Mouse (Mus musculus) heart, adult 2 months (tissue): ENCODE data around the gene Krt25. TPM values are rescaled to one million over a fixed set of nuclear protein-coding genes. Genes with fewer than 3 reads are reported as not detected.

Source experiments
- DNase-seq, 2 experiments: peaks; one replicate each; pipeline ENCODE4 v3.0.0; 2021
- H3K27ac ChIP-seq: fragments of 200-600 bp; 2 replicates; pipeline ENCODE4 v1.8.1; 2022
- H3K27me3 ChIP-seq: fragments of 200-500 bp; 2 replicates; pipeline ENCODE4 v1.6.1; 2012; ENCODE audit warnings: mild to moderate bottlenecking, low read length, inconsistent platforms, mixed read lengths; ENCODE audit not compliant: control insufficient read depth, insufficient read depth
- H3K36me3 ChIP-seq: fragments of 200-500 bp; 2 replicates; pipeline ENCODE4 v1.6.1; 2012; ENCODE audit warnings: low read length, inconsistent platforms; ENCODE audit not compliant: control insufficient read depth, insufficient read depth
- H3K4me1 ChIP-seq: fragments of 200-500 bp; 2 replicates; pipeline ENCODE4 v1.6.1; 2011; ENCODE audit warnings: low read length; ENCODE audit not compliant: control insufficient read depth, insufficient read depth
- H3K4me3 ChIP-seq: fragments of 200-600 bp; 2 replicates; pipeline ENCODE4 v1.8.1; 2022
- H3K79me2 ChIP-seq: fragments of 200-500 bp; replicated peaks from 2 replicates; pipeline ENCODE4 v1.6.1; 2012; ENCODE audit warnings: mild to moderate bottlenecking, inconsistent platforms, low read length, moderate library complexity, mixed read lengths; ENCODE audit not compliant: control insufficient read depth, insufficient read depth
- H3K9ac ChIP-seq: fragments of 200-500 bp; 2 replicates; pipeline ENCODE4 v1.6.1; 2012; ENCODE audit warnings: low read depth, mild to moderate bottlenecking, control low read depth, inconsistent platforms, low read length, mixed read lengths
- CTCF ChIP-seq: fragments of 200-600 bp; IDR thresholded peaks from 2 replicates; pipeline ENCODE4 v1.8.1; 2022; ENCODE audit warnings: antibody characterized with exemption, mild to moderate bottlenecking, moderate library complexity
- EP300 ChIP-seq: fragments of 200-500 bp; IDR thresholded peaks from 2 replicates; pipeline ENCODE4 v1.6.1; 2011; ENCODE audit warnings: low read depth, low read length, control low read depth; ENCODE audit not compliant: insufficient read depth
- POLR2A ChIP-seq: fragments of 200-500 bp; IDR thresholded peaks from 2 replicates; pipeline ENCODE4 v1.6.1; 2011; ENCODE audit warnings: mild to moderate bottlenecking, low read depth, low read length, control low read depth; ENCODE audit not compliant: insufficient read depth
- WGBS: fragments of 180-500 bp; shearing (Covaris S2); methylation state at CpG from one replicate; pipeline ENCODE4 v1.1.7; 2018; 5-methylcytosine and 5-hydroxymethylcytosine counted together
- intact Hi-C: fragments of 180-260 bp; cut with DNase I; formaldehyde crosslinking; loops from one replicate; pipeline ENCODE4 v1.15.1; 2025
- polyA plus RNA-seq: library from polyadenylated mRNA; depleted of rRNA; stranded (reverse); fragments of >200 nt; gene quantifications from 2 replicates; pipeline ENCODE4 v1.2.3, GENCODE M21; 2012
- total RNA-seq, 2 experiments: library from RNA; stranded (reverse); gene quantifications; 2 replicates each; pipeline ENCODE4 v1.2.3; 2021

Gene Krt25
- total and polyA plus RNA-seq, 3 experiments: not detected

DNA sequence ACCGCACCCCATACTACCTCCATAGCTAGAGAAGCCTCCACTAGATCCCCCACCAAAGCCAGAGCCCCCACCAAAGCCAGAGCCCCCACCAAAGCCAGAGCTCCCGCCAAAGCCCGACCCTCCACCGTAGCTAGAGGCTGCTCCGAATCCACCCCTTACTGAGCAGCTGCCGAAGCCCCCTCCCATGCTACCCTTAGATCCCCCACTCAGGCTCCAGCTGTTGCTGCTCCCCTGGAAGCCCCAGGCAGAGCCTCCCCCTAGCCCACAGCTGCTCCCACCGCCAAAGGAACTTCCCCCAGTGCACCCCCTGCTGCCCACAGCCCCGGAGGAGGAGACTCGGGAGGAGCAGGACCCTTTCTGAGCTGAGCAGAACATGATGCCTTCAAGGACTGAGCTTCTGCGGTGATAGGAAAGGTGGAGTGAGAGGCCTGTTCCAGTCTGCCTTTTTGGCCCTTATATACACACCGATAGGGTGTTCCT lies 37.9 kb downstream of the Krt25 start, which contains the start of gene Krt24:
Krt24 (minus strand) TSS at position 430 of the 480 bp plus-strand sequence.
- Histone ChIP-seq H3K27ac (no peak within 1 kb of the TSS), H3K4me3 (no peak within 1 kb of the TSS), H3K79me2 (no peaks in the 10 kb centered on the region), H3K27me3 (peaks cover 2% of the 10 kb centered on the region; the same call in 1 of the 2 replicates), H3K9ac (no peak within 1 kb of the TSS), H3K36me3 (no peaks in the 10 kb centered on the region), H3K4me1 (no peaks in the 10 kb centered on the region)
- 44% methylated on average over 11 of the region's 11 CpGs for WGBS
- intact Hi-C loops: no loop called here
- TF ChIP-seq POLR2A: no peak
- DNase-seq: no peak

DNA sequence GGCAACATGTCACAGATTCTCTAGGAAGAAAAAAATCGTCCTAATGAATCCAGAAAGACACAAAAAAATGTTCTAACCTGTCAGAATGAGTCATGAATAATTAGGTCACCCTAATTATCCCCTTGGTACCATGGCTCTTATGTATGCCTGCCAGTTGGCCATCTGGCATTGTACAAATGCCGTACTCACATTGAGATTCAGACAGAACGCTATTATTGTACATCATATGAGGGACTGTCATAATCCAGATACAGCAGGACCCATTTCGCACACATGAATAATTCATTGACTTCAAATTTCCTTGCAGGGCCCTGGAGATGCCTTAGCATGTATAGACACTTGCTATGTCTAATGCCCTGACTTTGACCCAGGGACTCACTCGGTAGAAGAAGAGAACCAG lies 38.7 kb downstream of the Krt25 start:
- H3K79me2 ChIP-seq: no peaks in the 10 kb centered on the region
- H3K4me1 ChIP-seq: no peaks in the 10 kb centered on the region
- no peak overlapping the region for H3K27ac ChIP-seq
- DNase-seq: no peak
- H3K27me3 ChIP-seq: peaks cover 2% of the 10 kb centered on the region; the same call in 1 of the 2 replicates
- H3K4me3 ChIP-seq: no peak overlapping the region
- WGBS: 83% methylated on average over 5 of the region's 5 CpGs
- intact Hi-C loops: no loop called here
- no peaks in the 10 kb centered on the region for H3K36me3 ChIP-seq
- H3K9ac ChIP-seq: no peak overlapping the region
- TF ChIP-seq EP300: no peak
- TF ChIP-seq CTCF: no peak
- no peak for TF ChIP-seq POLR2A

DNA sequence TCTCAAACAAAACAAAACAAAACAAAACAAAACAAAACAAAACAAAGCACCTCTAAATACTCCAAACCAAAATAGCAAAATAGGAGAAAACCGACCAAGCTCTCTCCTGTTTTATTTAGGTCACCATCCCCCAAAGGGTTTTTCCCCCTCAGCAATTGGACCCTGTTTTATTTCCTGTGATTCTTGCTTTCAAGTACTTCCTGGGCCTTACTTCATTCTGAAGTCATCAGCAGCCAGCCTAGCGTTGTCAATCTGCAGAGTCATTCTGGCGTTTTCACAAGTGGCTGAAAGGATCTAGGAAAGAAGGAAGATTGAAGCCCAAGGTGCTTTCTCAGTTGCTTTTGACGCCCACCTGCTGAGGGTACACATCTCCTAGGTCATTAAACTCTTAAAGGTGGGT lies 39.4 kb downstream of the Krt25 start:
- Histone ChIP-seq H3K27ac (no peak overlapping the region), H3K4me1 (no peaks in the 10 kb centered on the region), H3K4me3 (no peak overlapping the region), H3K9ac (no peak overlapping the region), H3K79me2 (no peaks in the 10 kb centered on the region), H3K27me3 (peaks cover 2% of the 10 kb centered on the region; the same call in 1 of the 2 replicates), H3K36me3 (no peaks in the 10 kb centered on the region)
- WGBS: 46% methylated on average over 4 of the region's 4 CpGs
- DNase-seq: no peak
- TF ChIP-seq EP300 (no peak), CTCF (no peak), POLR2A (no peak)
- intact Hi-C loops: no loop called here

DNA sequence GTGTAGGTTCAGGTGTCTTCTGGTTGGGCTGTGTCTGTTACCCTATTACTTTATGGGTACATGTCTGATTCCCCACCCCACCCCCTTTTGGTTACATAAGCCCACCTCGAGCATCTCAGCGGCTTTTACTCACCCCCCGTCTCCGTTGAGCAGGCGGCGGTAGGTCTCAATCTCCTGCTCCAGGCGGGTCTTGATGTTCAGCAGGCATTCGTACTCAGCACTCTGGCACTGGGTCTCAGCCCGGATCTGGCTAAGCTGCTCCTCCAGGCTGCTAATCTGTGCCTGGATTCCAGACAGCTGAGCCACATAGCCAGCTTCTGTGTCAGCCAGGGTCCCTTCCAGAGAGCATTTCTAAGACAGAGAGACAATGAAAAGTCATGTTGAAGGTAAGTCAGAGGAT lies 41.6 kb downstream of the Krt25 start:
- Histone ChIP-seq H3K4me3 (no peak overlapping the region), H3K4me1 (no peaks in the 10 kb centered on the region), H3K36me3 (no peaks in the 10 kb centered on the region), H3K27ac (no peak overlapping the region), H3K9ac (no peak overlapping the region), H3K27me3 (no peaks in the 10 kb centered on the region; the same call in 1 of the 2 replicates), H3K79me2 (no peaks in the 10 kb centered on the region)
- no peak for TF ChIP-seq CTCF
- TF ChIP-seq EP300: no peak
- no peak for TF ChIP-seq POLR2A
- intact Hi-C loops: no loop called here
- WGBS: 61% methylated on average over 9 of the region's 9 CpGs
- no peak for DNase-seq

DNA sequence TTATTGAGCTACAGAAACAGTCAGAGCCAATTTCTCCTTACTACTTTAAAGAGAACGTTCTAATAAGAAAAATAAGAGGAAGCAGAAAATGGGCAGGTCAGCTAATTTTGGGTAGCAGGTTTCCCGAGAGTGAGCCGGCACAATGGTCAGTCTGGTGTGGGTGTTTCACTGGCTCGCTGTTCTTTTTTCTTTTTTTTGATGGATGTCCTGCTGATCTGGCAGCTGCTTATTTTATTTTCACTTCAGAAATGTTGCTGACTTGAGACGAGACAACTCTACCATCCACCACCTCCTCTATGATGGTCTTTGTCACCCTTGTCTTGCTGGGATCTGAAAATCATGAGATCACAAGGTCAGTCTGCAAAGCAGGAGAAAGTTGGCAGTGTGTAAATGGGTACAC lies 42.8 kb downstream of the Krt25 start:
- Histone ChIP-seq H3K27ac (no peak overlapping the region), H3K79me2 (no peaks in the 10 kb centered on the region), H3K4me3 (no peak overlapping the region), H3K9ac (no peak overlapping the region), H3K27me3 (no peaks in the 10 kb centered on the region; the same call in 1 of the 2 replicates), H3K36me3 (no peaks in the 10 kb centered on the region), H3K4me1 (no peaks in the 10 kb centered on the region)
- WGBS: 52% methylated on average over 5 of the region's 5 CpGs
- DNase-seq: no peak
- intact Hi-C loops: no loop called here
- TF ChIP-seq POLR2A: no peak

DNA sequence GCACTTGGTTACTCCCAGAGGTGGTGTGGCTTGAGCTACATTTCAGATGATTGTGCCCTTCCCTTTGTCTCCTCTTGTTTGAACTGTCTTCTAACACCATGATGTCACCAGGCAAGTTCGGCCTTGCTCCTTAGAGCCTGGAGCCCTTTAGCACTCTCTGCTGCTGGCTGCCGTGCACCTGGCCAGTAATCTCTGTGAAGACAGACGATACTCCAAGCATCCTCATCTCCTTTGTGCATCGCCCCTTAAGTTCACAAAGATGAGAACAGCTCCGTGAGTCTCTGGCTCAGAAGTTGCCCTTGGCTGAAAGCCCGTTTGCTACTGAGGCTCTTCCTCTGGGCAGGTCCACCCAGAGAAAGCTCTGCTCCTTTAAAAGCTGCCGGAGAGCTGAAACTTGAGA lies 46.0 kb downstream of the Krt25 start:
- no peak overlapping the region for H3K9ac ChIP-seq
- no peaks in the 10 kb centered on the region for H3K79me2 ChIP-seq
- TF ChIP-seq CTCF (no peak), POLR2A (no peak), EP300 (no peak)
- no peaks in the 10 kb centered on the region for H3K4me1 ChIP-seq
- H3K36me3 ChIP-seq: no peaks in the 10 kb centered on the region
- no peaks in the 10 kb centered on the region for H3K27me3 ChIP-seq
- no peak overlapping the region for H3K27ac ChIP-seq
- no peak for DNase-seq
- WGBS: 48% methylated on average over 7 of the region's 7 CpGs
- no peak overlapping the region for H3K4me3 ChIP-seq
- intact Hi-C loops: no loop called here
